Mouse (Mus musculus): ENCODE measurements around the gene Hist1h3d.
A peak's percentile ranks its signal among the peaks of the same experiment; 100 is the strongest.
"Not testable (repeated sequence)": the region's sequence is repeated elsewhere in the genome, so short reads cannot be mapped to it uniquely, and the experiment has no call there.

GRCm38 (mm10) chr13:23561883-23562659 is 13.5 kb upstream of the Hist1h3d start, which contains the start of gene Hist1h3e:
- not testable (repeated sequence) for TF ChIP-seq PAX5 (IDR thresholded peaks at IDR 0.05; ENCODE audit: low read length); CHD2 (IDR thresholded peaks at IDR 0.05; ENCODE audit: low read length); ZC3H11A (IDR thresholded peaks at IDR 0.05; ENCODE audit: low read depth, low read length)
- peak; percentile 84 for TF ChIP-seq TCF12 (IDR thresholded peaks at IDR 0.05; ENCODE audit: low read depth, low read length)
- TF ChIP-seq CTCF (conservative IDR thresholded peaks at IDR 0.05 in 1 of 2, IDR thresholded peaks at IDR 0.05 in 1 of 2; ENCODE audit: low read depth in 2 of 2, low read length in 2 of 2) = 0 out of 4 replicates have a peak, but pooled peaks of 1 of the 2 experiments have one; percentile 0
- peak; percentile 99 for TF ChIP-seq ELF1 (IDR thresholded peaks at IDR 0.05; ENCODE audit: low read depth, low read length)
- 0 out of 2 replicates have a peak, but pooled peaks have one; percentile 70 for TF ChIP-seq MAX (IDR thresholded peaks at IDR 0.05; ENCODE audit: low read length)
- TF ChIP-seq POLR2A (IDR thresholded peaks at IDR 0.05; ENCODE audit: low read depth, low read length) = peak; percentile 98

Data from CH12.LX (cell line).